Mouse (Mus musculus) lung, postnatal 0 days (tissue): ENCODE data around the gene Tmem145. TPM values are rescaled to one million over a fixed set of nuclear protein-coding genes. Genes with fewer than 3 reads are reported as not detected.

ENCODE experiments used
- ATAC-seq: fragments of 200-750 bp; cut with Nextera tagmentation; 2 replicates; pipeline ENCODE4 v1.8.0; 2017; ENCODE audit warnings: moderate library complexity
- DNase-seq: peaks from one replicate; pipeline ENCODE4 v3.0.0-alpha.2; 2016; ENCODE audit warnings: low spot score
- H3K27ac ChIP-seq: fragments of 300-500 bp; sonication (generic); 2 replicates; pipeline ENCODE4 v1.5.1; 2014; ENCODE audit warnings: antibody characterized with exemption, mild to moderate bottlenecking, low read length, mixed read lengths
- H3K27me3 ChIP-seq: fragments of 300-500 bp; sonication (generic); replicated peaks from 2 replicates; pipeline ENCODE4 v1.6.1; 2014; ENCODE audit warnings: low read length, mixed read lengths; ENCODE audit not compliant: insufficient read depth
- H3K36me3 ChIP-seq: fragments of 300-500 bp; sonication (generic); 2 replicates; pipeline ENCODE4 v1.6.1; 2014; ENCODE audit warnings: low read length, mixed read lengths; ENCODE audit not compliant: insufficient read depth
- H3K4me1 ChIP-seq: fragments of 300-500 bp; sonication (generic); 2 replicates; pipeline ENCODE4 v1.6.1; 2014; ENCODE audit warnings: antibody characterized with exemption, low read depth, low read length, mixed read lengths; ENCODE audit not compliant: insufficient read depth
- H3K4me2 ChIP-seq: fragments of 300-500 bp; sonication (generic); replicated peaks from 2 replicates; pipeline ENCODE4 v1.6.1; 2014; ENCODE audit warnings: low read depth, mild to moderate bottlenecking, low read length, moderate library complexity, mixed read lengths
- H3K4me3 ChIP-seq: fragments of 300-500 bp; sonication (generic); 2 replicates; pipeline ENCODE4 v1.5.1; 2014; ENCODE audit warnings: low read depth, low read length
- H3K9ac ChIP-seq: fragments of 300-500 bp; sonication (generic); replicated peaks from 2 replicates; pipeline ENCODE4 v1.6.1; 2014; ENCODE audit warnings: low read depth, mild to moderate bottlenecking
- H3K9me3 ChIP-seq: fragments of 300-500 bp; sonication (generic); 2 replicates; pipeline ENCODE4 v1.6.1; 2016; ENCODE audit warnings: low read length, mixed read lengths
- CTCF ChIP-seq: IDR thresholded peaks from 2 replicates; pipeline ENCODE4 v1.5.1; 2016; ENCODE audit warnings: antibody characterized with exemption, mild to moderate bottlenecking
- EP300 ChIP-seq: IDR thresholded peaks from 2 replicates; pipeline ENCODE4 v1.6.1; 2016; ENCODE audit warnings: antibody characterized with exemption, mild to moderate bottlenecking, control low read depth
- WGBS: fragments of 180-500 bp; shearing (Covaris S2); extraction: QIAGEN DNeasy Blood & Tissue Kit; methylation state at CpG from one replicate; pipeline ENCODE4 v1.1.7; 2014; 5-methylcytosine and 5-hydroxymethylcytosine counted together
- polyA plus RNA-seq: library from polyadenylated mRNA; unstranded; fragments of >200 nt; fragmentation: Nextera tagmentation; extraction: Ambion mirVana; gene quantifications from 2 replicates; pipeline ENCODE4 v1.2.1, GENCODE M21; 2015

The Tmem145 gene
- polyA plus RNA-seq, 1 experiment from 2014 or later, result not detected

- no peak overlapping the region for H3K9ac ChIP-seq
- ATAC-seq (0 out of 2 replicates have a peak, but pooled peaks have one; percentile 14), DNase-seq (no peak)
- H3K36me3 ChIP-seq, result peaks cover 4% of the 10 kb centered on the region; the same call in 1 of the 2 replicates
- no peaks in the 10 kb centered on the region for H3K4me1 ChIP-seq
- TF ChIP-seq EP300, result no peak
- TF ChIP-seq CTCF, result no peak
- H3K4me2 ChIP-seq, result no peak overlapping the region
- H3K4me3 ChIP-seq, result no peak overlapping the region
- H3K27ac ChIP-seq, result no peak overlapping the region
- no peaks in the 10 kb centered on the region for H3K27me3 ChIP-seq
- H3K9me3 ChIP-seq, result no peaks in the 10 kb centered on the region
- WGBS, result 77% methylated on average over 20 of the region's 20 CpGs
These were observed 35.3 kb downstream of the Tmem145 start for GRCm38 (mm10) chr7:25341000-25341784.

- Histone ChIP-seq H3K9me3 (no peaks in the 10 kb centered on the region), H3K4me1 (no peaks in the 10 kb centered on the region), H3K4me2 (no peak overlapping the region), H3K4me3 (no peak overlapping the region), H3K9ac (no peak overlapping the region), H3K27ac (no peak overlapping the region), H3K27me3 (no peaks in the 10 kb centered on the region), H3K36me3 (peaks cover 18% of the 10 kb centered on the region; the same call in 1 of the 2 replicates)
- no peak for DNase-seq
- TF ChIP-seq CTCF (no peak), EP300 (no peak)
- 83% methylated on average over 8 of the region's 8 CpGs for WGBS
- no peak for ATAC-seq
These were observed 43.0 kb downstream of the Tmem145 start for GRCm38 (mm10) chr7:25348861-25349260.

GRCm38 (mm10) chr7:25358721-25359206 is 52.9 kb downstream of the Tmem145 start:
- no peaks in the 10 kb centered on the region for H3K9me3 ChIP-seq
- no peak overlapping the region for H3K27ac ChIP-seq
- H3K4me1 ChIP-seq, result no peaks in the 10 kb centered on the region
- 81% methylated on average over 19 of the region's 19 CpGs for WGBS
- peak; percentile 17; the same call in 1 of the 2 replicates for ATAC-seq
- TF ChIP-seq CTCF (no peak), EP300 (no peak)
- no peak overlapping the region for H3K4me2 ChIP-seq
- H3K9ac ChIP-seq, result no peak overlapping the region
- H3K36me3 ChIP-seq, result peaks cover 16% of the 10 kb centered on the region; the same call in 1 of the 2 replicates
- DNase-seq, result no peak
- no peaks in the 10 kb centered on the region for H3K27me3 ChIP-seq
- H3K4me3 ChIP-seq, result no peak overlapping the region

- Histone ChIP-seq H3K27ac (no peak overlapping the region), H3K36me3 (peaks cover 16% of the 10 kb centered on the region; the same call in 1 of the 2 replicates), H3K9ac (no peak overlapping the region), H3K27me3 (peaks cover 10% of the 10 kb centered on the region; the same call in 1 of the 2 replicates), H3K4me2 (no peak overlapping the region), H3K4me1 (no peaks in the 10 kb centered on the region), H3K9me3 (no peaks in the 10 kb centered on the region), H3K4me3 (no peak overlapping the region)
- ATAC-seq (no peak), DNase-seq (no peak)
- peak; percentile 54 for TF ChIP-seq CTCF
- TF ChIP-seq EP300, result no peak
- 84% methylated on average over 19 of the region's 19 CpGs for WGBS
These were observed 57.2 kb downstream of the Tmem145 start for GRCm38 (mm10) chr7:25363151-25363550.

GRCm38 (mm10) chr7:25363632-25364031 is 57.7 kb downstream of the Tmem145 start:
- no peaks in the 10 kb centered on the region for H3K9me3 ChIP-seq
- DNase-seq (no peak), ATAC-seq (no peak)
- H3K27me3 ChIP-seq, result peaks cover 15% of the 10 kb centered on the region; the same call in 1 of the 2 replicates
- H3K4me3 ChIP-seq, result no peak overlapping the region
- no peaks in the 10 kb centered on the region for H3K4me1 ChIP-seq
- peaks cover 15% of the 10 kb centered on the region; the same call in 1 of the 2 replicates for H3K36me3 ChIP-seq
- TF ChIP-seq CTCF (no peak), EP300 (no peak)
- 92% methylated on average over 17 of the region's 17 CpGs for WGBS
- no peak overlapping the region for H3K27ac ChIP-seq
- H3K4me2 ChIP-seq, result no peak overlapping the region
- no peak overlapping the region for H3K9ac ChIP-seq

Other genes with a start within 250 kb of the Tmem145 start
- 1.9 and 2.9 TPM in 2 replicates for gene Grik5, start 233.8 kb upstream of the Tmem145 start, polyA plus RNA-seq
- gene Zfp574, start 233.5 kb upstream of the Tmem145 start, polyA plus RNA-seq, result 19.8 and 20.1 TPM in 2 replicates
- 0.98 and 1.4 TPM in 2 replicates for gene Pou2f2, start 126.4 kb upstream of the Tmem145 start, polyA plus RNA-seq
- 15.9 and 18.2 TPM in 2 replicates for gene Dedd2, start 85.5 kb upstream of the Tmem145 start, polyA plus RNA-seq
- gene Zfp526, start 84.7 kb upstream of the Tmem145 start, polyA plus RNA-seq, result 1.6 and 2.2 TPM in 2 replicates
- gene Gsk3a, start 68.3 kb upstream of the Tmem145 start, polyA plus RNA-seq, result 6.7 and 6.8 TPM in 2 replicates
- gene Erf, start 55.3 kb upstream of the Tmem145 start, polyA plus RNA-seq, result 8.7 and 10.3 TPM in 2 replicates
- gene Cic, start 38.4 kb upstream of the Tmem145 start, polyA plus RNA-seq, result 26.5 and 31.9 TPM in 2 replicates
- gene Pafah1b3, start 8.1 kb upstream of the Tmem145 start, polyA plus RNA-seq, result 83.8 and 87.1 TPM in 2 replicates
- not detected in 2 replicates for gene Prr19, start 4.7 kb upstream of the Tmem145 start, polyA plus RNA-seq
- gene Megf8, start 11.1 kb downstream of the Tmem145 start, polyA plus RNA-seq, result 5.6 and 6.3 TPM in 2 replicates
- not detected in 2 replicates for gene Cnfn, start 63.6 kb downstream of the Tmem145 start, polyA plus RNA-seq
- 19.8 and 21.4 TPM in 2 replicates for gene Lipe, start 92.6 kb downstream of the Tmem145 start, polyA plus RNA-seq
- gene Cxcl17, start 106.8 kb downstream of the Tmem145 start, polyA plus RNA-seq, result 31.9 and 38.1 TPM in 2 replicates
- gene Ceacam1, start 171.5 kb downstream of the Tmem145 start, polyA plus RNA-seq, result 21.7 and 23.5 TPM in 2 replicates
- not detected in 2 replicates for gene Ceacam2, start 233.8 kb downstream of the Tmem145 start, polyA plus RNA-seq